Mouse (Mus musculus): ENCODE data around the gene Unc79. TPM values are rescaled to one million over a fixed set of nuclear protein-coding genes. Genes with fewer than 3 reads are reported as not detected.
A peak's percentile ranks its signal among the peaks of the same experiment; 100 is the strongest.

Gene Unc79
- polyA plus RNA-seq, 1 experiment from 2014 or later: 4.8 TPM

DNA sequence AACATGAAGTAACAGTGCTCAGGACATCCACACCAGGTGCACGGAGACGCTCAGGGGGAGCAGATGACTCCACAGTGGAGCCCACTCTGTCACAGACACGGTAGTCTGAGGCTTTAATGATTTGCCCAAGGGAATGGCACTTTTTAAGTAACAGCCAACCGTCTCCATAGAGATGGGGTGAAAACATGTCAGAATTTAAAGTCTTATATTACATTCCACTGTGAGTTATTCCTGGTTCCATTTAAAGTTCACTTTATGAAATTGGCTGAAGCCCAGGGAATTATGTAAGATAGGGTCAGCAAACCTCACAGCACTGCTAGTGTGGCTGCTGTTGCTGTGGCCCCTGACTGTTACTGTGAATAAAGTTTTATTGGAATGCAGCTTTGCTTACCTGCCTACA is 95.8 kb downstream of the Unc79 start:
- Histone ChIP-seq H3K9ac (replicated peaks) (no peak overlapping the region), H3K4me2 (replicated peaks) (no peak overlapping the region), H3K4me1 (0 out of 2 replicates have a peak, but pooled peaks cover 3% of the 10 kb centered on the region), H3K27ac (replicated peaks) (no peak overlapping the region), H3K27me3 (no peaks in the 10 kb centered on the region), H3K36me3 (no peaks in the 10 kb centered on the region; the same call in 1 of the 2 replicates), H3K4me3 (no peak overlapping the region), H3K9me3 (no peaks in the 10 kb centered on the region)
- WGBS: 84% methylated on average over 4 of the region's 4 CpGs
- no peak for ATAC-seq (ENCODE audit: low FRiP score, low read depth)

DNA sequence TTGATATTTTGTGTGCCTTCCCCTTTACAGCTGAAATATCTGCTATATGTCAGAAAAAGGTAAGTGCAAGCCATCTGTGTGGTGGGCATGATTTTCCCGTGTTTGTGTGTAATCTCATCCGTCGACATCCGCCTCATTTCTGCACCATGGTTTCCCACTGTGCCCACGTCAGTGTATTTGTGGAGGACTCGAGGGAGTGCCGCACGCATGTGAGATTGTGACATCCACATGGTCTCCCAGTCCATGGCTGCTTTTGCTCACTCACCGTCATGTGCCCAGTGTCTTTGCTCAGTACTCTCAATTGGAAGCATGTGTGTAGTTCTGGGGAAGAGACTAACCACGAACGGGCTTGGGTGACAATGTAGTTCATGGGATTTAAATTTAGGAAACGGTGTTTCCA is 101.2 kb downstream of the Unc79 start:
- H3K36me3 ChIP-seq: no peaks in the 10 kb centered on the region
- 93% methylated on average over 12 of the region's 12 CpGs for WGBS
- H3K9me3 ChIP-seq: no peaks in the 10 kb centered on the region
- no peak for ATAC-seq (ENCODE audit: low FRiP score, low read depth)
- H3K4me3 ChIP-seq: no peak overlapping the region
- H3K27me3 ChIP-seq: no peaks in the 10 kb centered on the region
- H3K4me2 ChIP-seq (replicated peaks): no peak overlapping the region
- no peak overlapping the region for H3K9ac ChIP-seq (replicated peaks)
- H3K4me1 ChIP-seq: no peaks in the 10 kb centered on the region
- H3K27ac ChIP-seq (replicated peaks): no peak overlapping the region

DNA sequence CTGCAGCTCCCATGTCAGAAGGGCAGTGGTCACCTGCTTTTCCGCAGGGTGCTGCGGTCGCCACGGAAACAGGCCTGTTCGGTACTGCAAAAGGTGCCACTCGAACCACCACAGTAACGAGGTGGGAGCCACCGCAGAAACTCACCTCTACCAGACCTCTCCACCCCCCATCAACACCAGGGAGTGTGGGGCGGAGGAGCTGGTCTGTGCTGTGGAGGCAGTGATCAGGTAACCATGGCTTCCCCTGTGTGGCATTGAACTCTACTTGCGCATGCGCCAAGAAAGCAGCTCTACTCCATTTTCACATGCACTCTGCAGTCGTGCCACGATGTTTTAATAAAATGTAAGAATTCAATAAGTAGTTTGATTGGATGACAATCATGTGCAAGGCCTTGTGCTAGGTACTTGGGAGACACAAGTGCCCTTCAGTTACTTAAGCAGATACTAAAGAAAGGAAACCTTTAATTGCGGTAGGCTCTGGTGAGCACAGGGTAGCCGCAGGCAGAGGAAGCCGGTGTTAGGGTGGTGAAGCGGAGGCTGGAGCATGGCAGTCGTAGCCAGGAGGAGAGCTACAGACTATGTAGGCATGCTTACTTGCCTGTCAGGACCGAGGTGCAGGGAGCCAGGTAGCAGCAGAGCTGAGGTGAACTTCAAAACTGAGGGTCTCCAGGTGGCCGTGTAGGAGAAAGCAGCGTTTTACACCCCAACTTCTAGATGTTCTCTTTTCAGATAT is 110.8 kb downstream of the Unc79 start:
- WGBS: 85% methylated on average over 21 of the region's 21 CpGs

DNA sequence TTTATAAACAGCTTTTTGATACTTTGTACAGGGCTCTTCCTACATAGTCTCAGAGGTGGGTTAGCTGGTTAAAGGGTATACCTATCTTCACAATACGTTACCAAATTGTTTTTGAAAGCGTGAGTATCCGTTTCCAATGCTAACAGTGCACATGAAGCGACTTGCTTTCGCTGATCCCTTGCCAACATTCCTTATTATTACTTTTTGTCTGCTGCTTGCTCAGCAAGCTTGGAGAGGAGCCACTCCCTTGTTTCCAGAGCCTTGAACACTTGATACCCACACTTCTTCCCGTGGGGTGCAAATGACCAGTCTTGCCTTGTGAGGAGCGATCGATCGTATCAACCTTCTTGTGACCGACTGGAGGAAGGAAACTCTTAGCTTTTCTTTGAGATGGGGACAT is 112.1 kb downstream of the Unc79 start:
- Histone ChIP-seq H3K36me3 (no peaks in the 10 kb centered on the region), H3K9me3 (no peaks in the 10 kb centered on the region), H3K4me2 (replicated peaks) (no peak overlapping the region), H3K27ac (replicated peaks) (no peak overlapping the region), H3K9ac (replicated peaks) (no peak overlapping the region), H3K4me3 (no peak overlapping the region), H3K4me1 (no peaks in the 10 kb centered on the region), H3K27me3 (no peaks in the 10 kb centered on the region)
- no peak for ATAC-seq (ENCODE audit: low FRiP score, low read depth)
- 86% methylated on average over 10 of the region's 10 CpGs for WGBS

More for the DNA sequence above, 110.8 kb downstream of the Unc79 start:
- Histone ChIP-seq H3K27me3 (no peaks in the 10 kb centered on the region), H3K4me1 (no peaks in the 10 kb centered on the region), H3K9ac (replicated peaks) (no peak overlapping the region), H3K36me3 (no peaks in the 10 kb centered on the region), H3K4me3 (no peak overlapping the region), H3K4me2 (replicated peaks) (no peak overlapping the region), H3K27ac (replicated peaks) (no peak overlapping the region), H3K9me3 (no peaks in the 10 kb centered on the region)
- no peak for ATAC-seq (ENCODE audit: low FRiP score, low read depth)

DNA sequence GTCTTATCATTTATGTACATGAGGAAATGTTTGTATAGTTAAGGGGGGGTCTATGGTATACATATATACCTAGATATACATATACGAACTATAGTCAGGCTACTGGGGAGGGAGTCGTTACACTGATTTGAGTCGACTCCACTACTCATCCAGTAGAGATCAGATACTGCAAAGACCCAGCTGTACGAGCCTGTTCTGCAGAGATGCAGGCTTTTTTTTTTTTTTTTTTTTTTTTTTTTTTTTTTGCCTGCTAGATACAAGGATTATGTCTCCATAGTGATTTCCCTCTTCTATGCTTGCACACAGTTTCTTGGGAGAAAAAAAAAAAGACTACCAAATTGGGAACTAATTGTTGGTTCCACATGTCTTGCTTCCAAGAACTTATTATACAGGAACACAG is 113.5 kb downstream of the Unc79 start:
- peak; percentile 58; the same call in 1 of the 2 replicates for ATAC-seq (ENCODE audit: low FRiP score, low read depth)

DNA sequence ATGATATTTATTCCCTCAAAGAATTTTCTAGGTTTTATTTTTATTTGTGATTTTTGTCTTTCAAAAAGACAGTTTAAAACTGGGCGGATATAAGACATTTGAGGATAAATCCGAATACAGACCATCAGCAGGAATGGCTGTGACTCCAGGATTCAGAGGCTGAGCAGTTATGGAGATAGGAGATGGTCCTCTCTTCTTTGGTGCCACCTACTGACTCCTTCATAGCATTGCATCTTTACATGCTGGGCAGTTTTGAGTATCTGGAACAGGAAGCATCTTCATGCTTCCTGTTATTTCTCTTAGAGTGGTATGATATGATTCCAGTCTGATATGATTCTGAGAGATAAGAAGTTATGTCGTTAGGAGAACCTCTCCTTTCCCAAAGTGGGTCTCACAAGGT is 116.3 kb downstream of the Unc79 start:
- Histone ChIP-seq H3K9ac (replicated peaks) (no peak overlapping the region), H3K4me3 (no peak overlapping the region), H3K4me1 (no peaks in the 10 kb centered on the region), H3K9me3 (no peaks in the 10 kb centered on the region), H3K27me3 (no peaks in the 10 kb centered on the region), H3K27ac (replicated peaks) (no peak overlapping the region), H3K36me3 (0 out of 2 replicates have a peak, but pooled peaks cover 2% of the 10 kb centered on the region), H3K4me2 (replicated peaks) (no peak overlapping the region)
- ATAC-seq (ENCODE audit: low FRiP score, low read depth): 0 out of 2 replicates have a peak, but pooled peaks have one; percentile 41
- WGBS: 18% methylated on average over 3 of the region's 3 CpGs

More for the DNA sequence above, 113.5 kb downstream of the Unc79 start:
- Histone ChIP-seq H3K27ac (replicated peaks) (no peak overlapping the region), H3K9ac (replicated peaks) (no peak overlapping the region), H3K4me2 (replicated peaks) (no peak overlapping the region), H3K4me3 (no peak overlapping the region), H3K9me3 (no peaks in the 10 kb centered on the region), H3K4me1 (no peaks in the 10 kb centered on the region), H3K27me3 (no peaks in the 10 kb centered on the region), H3K36me3 (no peaks in the 10 kb centered on the region)
- 52% methylated on average over 4 of the region's 4 CpGs for WGBS

DNA sequence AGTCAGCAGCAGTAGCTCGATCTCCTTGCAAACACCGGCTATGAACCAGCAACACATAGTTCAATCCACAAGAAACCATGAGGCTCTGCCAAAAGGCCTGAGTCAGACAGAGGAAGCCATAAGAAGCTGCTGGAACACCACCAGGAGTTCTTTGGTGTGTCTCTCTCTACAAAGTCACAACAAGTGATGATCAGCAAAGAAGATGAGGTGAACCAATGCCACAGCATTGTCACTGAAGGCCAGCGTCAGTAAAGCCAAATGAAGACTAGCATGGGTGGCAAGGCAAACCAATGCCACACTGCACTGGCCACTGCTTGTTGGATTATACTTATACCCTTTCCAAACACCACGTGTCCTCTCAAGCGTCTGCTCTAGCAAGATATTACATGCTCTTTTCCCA is 119.5 kb downstream of the Unc79 start:
- Histone ChIP-seq H3K9ac (replicated peaks) (no peak overlapping the region), H3K27ac (replicated peaks) (no peak overlapping the region), H3K27me3 (no peaks in the 10 kb centered on the region), H3K36me3 (peaks cover 16% of the 10 kb centered on the region; the same call in 1 of the 2 replicates), H3K9me3 (no peaks in the 10 kb centered on the region), H3K4me3 (no peak overlapping the region), H3K4me1 (no peaks in the 10 kb centered on the region), H3K4me2 (replicated peaks) (no peak overlapping the region)
- ATAC-seq (ENCODE audit: low FRiP score, low read depth): no peak
- WGBS: 91% methylated on average over 5 of the region's 5 CpGs

DNA sequence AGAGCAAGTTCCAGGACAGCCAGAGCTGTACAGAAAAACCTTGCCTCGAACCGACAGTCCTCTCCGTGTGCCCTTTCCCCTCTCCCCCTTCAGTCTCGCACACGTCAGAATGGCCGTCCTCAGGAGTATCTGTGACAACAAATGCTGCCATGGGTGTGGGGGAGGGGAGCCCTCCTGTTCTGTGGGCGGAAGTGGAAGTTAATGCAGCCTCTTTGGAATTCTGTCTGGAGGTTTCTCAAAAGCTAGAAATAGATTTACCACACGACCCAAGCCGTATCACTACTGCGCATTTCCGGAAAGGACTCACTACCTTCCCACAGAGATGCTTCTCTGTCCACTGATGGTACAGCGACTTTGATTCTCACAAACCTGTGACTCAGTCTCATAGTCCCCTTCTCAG is 120.9 kb downstream of the Unc79 start:
- no peaks in the 10 kb centered on the region for H3K9me3 ChIP-seq
- no peaks in the 10 kb centered on the region for H3K4me1 ChIP-seq
- no peak for ATAC-seq (ENCODE audit: low FRiP score, low read depth)
- H3K27ac ChIP-seq (replicated peaks): no peak overlapping the region
- no peak overlapping the region for H3K9ac ChIP-seq (replicated peaks)
- H3K4me2 ChIP-seq (replicated peaks): no peak overlapping the region
- H3K36me3 ChIP-seq: peaks cover 16% of the 10 kb centered on the region; the same call in 1 of the 2 replicates
- H3K4me3 ChIP-seq: no peak overlapping the region
- no peaks in the 10 kb centered on the region for H3K27me3 ChIP-seq
- 74% methylated on average over 12 of the region's 12 CpGs for WGBS

DNA sequence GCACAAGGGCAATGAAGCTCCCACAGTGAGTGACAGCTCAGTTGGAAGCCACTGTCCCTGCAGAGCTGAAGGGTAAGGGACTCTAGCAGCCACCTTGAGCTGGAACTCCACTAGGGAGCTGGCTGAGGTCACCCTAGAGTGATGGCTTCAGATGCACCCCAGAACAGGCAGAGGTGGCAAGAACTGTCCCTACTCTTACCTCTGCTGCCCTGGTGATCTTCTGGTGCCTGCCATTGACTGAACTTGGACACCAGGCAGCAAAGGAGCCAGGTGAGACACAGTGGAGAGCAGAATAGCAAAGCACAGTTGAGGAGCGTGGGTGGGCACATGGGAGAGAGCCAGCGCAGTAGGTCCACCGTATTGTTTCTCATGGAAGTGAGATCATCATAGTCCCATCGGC is 125.3 kb downstream of the Unc79 start:
- no peak overlapping the region for H3K4me2 ChIP-seq (replicated peaks)
- no peaks in the 10 kb centered on the region for H3K9me3 ChIP-seq
- H3K4me3 ChIP-seq: no peak overlapping the region
- no peak overlapping the region for H3K9ac ChIP-seq (replicated peaks)
- no peaks in the 10 kb centered on the region for H3K4me1 ChIP-seq
- ATAC-seq (ENCODE audit: low FRiP score, low read depth): no peak
- 97% methylated on average over 4 of the region's 4 CpGs for WGBS
- H3K27me3 ChIP-seq: no peaks in the 10 kb centered on the region
- H3K27ac ChIP-seq (replicated peaks): no peak overlapping the region
- H3K36me3 ChIP-seq: peaks cover 20% of the 10 kb centered on the region

DNA sequence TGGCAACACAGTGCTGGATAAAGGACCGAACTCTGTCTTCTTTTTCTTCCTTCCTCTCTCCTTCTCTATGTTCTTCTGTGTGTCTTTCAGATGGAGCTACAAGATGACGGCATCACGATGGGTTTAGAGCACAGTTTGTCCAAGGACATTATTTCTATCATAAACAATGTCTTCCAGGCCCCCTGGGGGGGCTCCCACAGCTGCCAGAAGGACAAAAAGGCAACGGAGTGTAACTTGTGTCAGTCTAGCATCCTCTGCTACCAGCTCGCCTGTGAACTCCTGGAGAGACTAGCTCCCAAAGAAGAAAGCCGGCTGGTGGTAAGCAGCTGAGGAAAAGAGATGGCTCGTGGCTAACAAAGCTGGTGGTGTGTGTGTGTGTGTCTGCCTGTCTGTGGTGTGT is 130.1 kb downstream of the Unc79 start:
- H3K36me3 ChIP-seq: peaks cover 6% of the 10 kb centered on the region
- H3K4me3 ChIP-seq: no peak overlapping the region
- no peaks in the 10 kb centered on the region; the same call in 1 of the 2 replicates for H3K4me1 ChIP-seq
- no peak overlapping the region for H3K27ac ChIP-seq (replicated peaks)
- 43% methylated on average over 7 of the region's 7 CpGs for WGBS
- H3K27me3 ChIP-seq: no peaks in the 10 kb centered on the region
- no peak overlapping the region for H3K4me2 ChIP-seq (replicated peaks)
- no peaks in the 10 kb centered on the region for H3K9me3 ChIP-seq
- no peak for ATAC-seq (ENCODE audit: low FRiP score, low read depth)
- H3K9ac ChIP-seq (replicated peaks): no peak overlapping the region

DNA sequence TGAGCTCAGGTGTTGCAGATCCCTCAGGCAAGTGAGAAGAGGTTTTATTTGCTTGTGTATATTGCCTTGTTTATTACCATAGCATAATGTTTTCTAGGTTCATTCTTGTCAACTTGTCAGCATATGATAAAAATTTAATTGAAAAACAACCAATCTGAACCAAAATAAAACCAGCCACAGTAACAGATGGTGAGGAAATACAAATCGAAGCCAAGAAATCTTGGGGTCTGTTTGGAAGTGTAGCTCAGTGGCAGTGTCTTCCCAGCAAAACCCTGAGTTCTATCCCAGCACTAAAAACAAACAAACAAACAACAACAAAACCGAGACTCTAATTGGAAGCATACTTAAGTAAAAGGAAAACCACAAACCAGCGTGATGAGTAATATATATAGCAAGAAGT is 131.4 kb downstream of the Unc79 start:
- Histone ChIP-seq H3K27ac (replicated peaks) (no peak overlapping the region), H3K9me3 (no peaks in the 10 kb centered on the region), H3K4me3 (no peak overlapping the region), H3K4me1 (no peaks in the 10 kb centered on the region; the same call in 1 of the 2 replicates), H3K4me2 (replicated peaks) (no peak overlapping the region), H3K36me3 (peaks cover 9% of the 10 kb centered on the region; the same call in 1 of the 2 replicates), H3K9ac (replicated peaks) (no peak overlapping the region), H3K27me3 (no peaks in the 10 kb centered on the region)
- 89% methylated on average over 3 of the region's 3 CpGs for WGBS
- ATAC-seq (ENCODE audit: low FRiP score, low read depth): no peak

DNA sequence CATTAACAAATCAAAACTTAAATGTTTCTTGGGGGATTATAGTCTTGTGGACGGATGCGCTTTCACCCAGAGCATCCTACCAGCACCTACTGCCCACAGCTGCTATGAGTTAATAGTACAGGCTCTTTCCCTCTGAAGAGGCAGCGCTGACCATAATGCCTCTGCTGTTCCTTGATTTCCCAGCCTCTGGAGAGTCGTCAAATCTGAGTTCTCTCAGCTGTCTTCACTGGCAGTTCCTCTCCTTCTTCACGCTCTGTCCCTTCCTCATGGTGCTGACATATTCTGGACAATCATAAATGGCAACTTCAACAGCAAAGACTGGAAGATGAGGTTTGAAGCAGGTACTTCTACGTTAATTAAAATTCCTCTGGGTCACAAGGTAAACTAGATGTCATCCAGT is 143.2 kb downstream of the Unc79 start:
- peaks cover 13% of the 10 kb centered on the region; the same call in 1 of the 2 replicates for H3K36me3 ChIP-seq
- ATAC-seq (ENCODE audit: low FRiP score, low read depth): no peak
- 84% methylated on average over 6 of the region's 6 CpGs for WGBS

More for the DNA sequence above, 143.2 kb downstream of the Unc79 start:
- Histone ChIP-seq H3K9ac (replicated peaks) (no peak overlapping the region), H3K27ac (replicated peaks) (no peak overlapping the region), H3K4me1 (no peaks in the 10 kb centered on the region), H3K27me3 (no peaks in the 10 kb centered on the region), H3K4me2 (replicated peaks) (no peak overlapping the region), H3K9me3 (no peaks in the 10 kb centered on the region), H3K4me3 (no peak overlapping the region)
